Mouse (Mus musculus): Measurements from ENCODE around the gene Egfem1. TPM values are rescaled to one million over a fixed set of nuclear protein-coding genes. Genes with fewer than 3 reads are reported as not detected.

The Egfem1 gene
- polyA plus RNA-seq, 1 experiment from 2014 or later, result 0.99 TPM

DNA sequence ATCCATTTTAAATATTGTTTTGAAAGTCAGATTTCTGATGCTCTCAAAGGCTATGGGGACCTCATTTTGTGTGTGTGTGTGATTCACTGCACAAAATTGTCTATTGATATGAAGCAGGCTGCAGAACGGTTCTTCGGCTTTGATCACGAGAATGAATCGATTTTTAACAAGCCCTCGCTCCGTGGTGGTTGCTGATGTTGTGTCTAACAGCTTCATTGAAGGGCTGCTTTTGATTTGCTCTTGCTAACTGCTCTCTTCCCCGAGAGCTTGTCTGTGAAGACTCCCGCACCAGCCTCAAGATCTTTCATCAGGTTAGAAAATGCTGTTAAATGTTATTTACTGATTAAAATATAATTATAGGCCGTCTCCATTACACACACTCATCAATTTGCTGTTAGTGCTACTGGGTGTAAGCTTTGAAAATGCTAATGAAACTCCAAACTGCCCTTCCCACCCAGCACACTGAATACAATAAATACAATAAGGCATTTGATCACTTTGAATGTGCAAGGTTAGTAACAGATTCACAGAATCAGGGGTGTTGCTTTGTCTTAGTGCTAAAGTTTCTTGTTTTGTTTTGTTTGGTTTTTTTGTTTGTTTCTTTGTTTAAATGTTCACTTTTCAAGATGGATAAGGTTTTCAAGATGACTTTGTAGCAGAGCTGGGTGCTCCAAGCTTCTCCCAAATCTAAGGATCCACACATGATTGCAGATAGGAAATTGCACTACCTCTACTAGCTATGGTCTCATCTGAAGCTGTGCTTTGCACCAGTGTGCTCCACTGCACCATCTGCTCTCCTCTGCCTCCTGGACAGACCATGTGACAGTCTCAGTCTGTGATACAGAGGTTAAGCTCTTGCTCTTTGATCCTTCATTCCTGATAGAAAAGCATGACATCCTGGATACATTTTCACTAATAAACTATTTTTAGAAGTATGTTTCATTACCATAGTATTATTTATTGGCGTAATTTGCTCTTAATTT is 350.6 kb downstream of the Egfem1 start:
- 81% methylated on average over 10 of the region's 10 CpGs for WGBS
- Histone ChIP-seq H3K4me2 (ENCODE audit: low read length) (no peak overlapping the region), H3K27ac (ENCODE audit: low read depth) (no peak overlapping the region), H3K9ac (ENCODE audit: low read length) (no peak overlapping the region), H3K9me3 (ENCODE audit: control insufficient read depth, low read length) (no peaks in the 10 kb centered on the region), H3K36me3 (ENCODE audit: control insufficient read depth, insufficient read depth, low read length) (no peaks in the 10 kb centered on the region), H3K27me3 (replicated peaks; ENCODE audit: control insufficient read depth, insufficient read depth, low read length) (no peaks in the 10 kb centered on the region), H3K4me3 (ENCODE audit: low read depth, low read length) (no peak overlapping the region), H3K4me1 (replicated peaks; ENCODE audit: control insufficient read depth, insufficient read depth, low read length) (no peaks in the 10 kb centered on the region)
- ATAC-seq (replicated peaks; ENCODE audit: low FRiP score, low TSS enrichment, low read depth), result no peak
- DNase-seq (ENCODE audit: low spot score), result no peak

DNA sequence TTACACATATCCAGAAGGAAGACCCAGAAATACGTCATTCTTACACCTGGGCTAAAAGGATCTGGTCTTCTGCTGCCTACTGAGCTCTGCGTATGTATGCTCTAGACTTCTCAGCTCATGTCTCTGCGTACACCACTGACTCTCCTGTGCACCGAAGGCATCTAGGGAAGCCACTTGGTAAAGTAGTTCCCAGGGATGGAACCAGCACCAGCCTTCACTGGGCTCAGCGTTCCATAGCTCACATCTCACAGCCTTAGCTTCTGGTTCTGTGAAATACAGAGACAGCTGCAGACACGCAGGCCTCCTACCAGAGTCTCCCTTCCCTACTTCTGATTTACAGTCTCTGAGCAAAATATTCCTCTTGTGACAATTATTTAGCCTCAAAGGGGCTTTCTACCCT is 361.2 kb downstream of the Egfem1 start:
- Histone ChIP-seq H3K4me1 (replicated peaks; ENCODE audit: control insufficient read depth, insufficient read depth, low read length) (no peaks in the 10 kb centered on the region), H3K36me3 (ENCODE audit: control insufficient read depth, insufficient read depth, low read length) (no peaks in the 10 kb centered on the region), H3K27me3 (replicated peaks; ENCODE audit: control insufficient read depth, insufficient read depth, low read length) (no peaks in the 10 kb centered on the region), H3K4me3 (ENCODE audit: low read depth, low read length) (no peak overlapping the region), H3K27ac (ENCODE audit: low read depth) (no peak overlapping the region), H3K9ac (ENCODE audit: low read length) (no peak overlapping the region), H3K9me3 (ENCODE audit: control insufficient read depth, low read length) (no peaks in the 10 kb centered on the region), H3K4me2 (ENCODE audit: low read length) (no peak overlapping the region)
- WGBS, result 77% methylated on average over 6 of the region's 6 CpGs
- no peak for DNase-seq (ENCODE audit: low spot score)
- ATAC-seq (replicated peaks; ENCODE audit: low FRiP score, low TSS enrichment, low read depth), result no peak

DNA sequence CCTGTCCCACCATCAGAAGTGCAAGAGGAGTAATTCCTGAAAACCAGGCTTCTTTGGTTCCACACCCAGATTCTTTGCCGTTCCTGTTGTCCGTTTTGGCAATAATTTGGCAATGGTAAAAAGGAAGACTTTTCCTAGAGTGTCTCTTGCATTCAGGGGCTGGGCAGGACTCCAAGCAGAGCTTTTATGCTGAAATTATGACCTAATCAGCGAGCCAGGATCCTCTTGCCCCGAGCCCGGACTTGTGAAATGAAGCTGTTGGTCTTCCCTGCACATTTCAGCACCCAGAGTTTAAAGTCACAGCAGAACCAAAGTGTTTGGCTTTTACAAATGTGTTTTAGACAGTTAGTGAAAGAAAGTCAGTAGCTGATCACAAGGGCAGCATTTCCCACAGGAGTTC is 362.8 kb downstream of the Egfem1 start:
- no peak overlapping the region for H3K4me3 ChIP-seq (ENCODE audit: low read depth, low read length)

DNA sequence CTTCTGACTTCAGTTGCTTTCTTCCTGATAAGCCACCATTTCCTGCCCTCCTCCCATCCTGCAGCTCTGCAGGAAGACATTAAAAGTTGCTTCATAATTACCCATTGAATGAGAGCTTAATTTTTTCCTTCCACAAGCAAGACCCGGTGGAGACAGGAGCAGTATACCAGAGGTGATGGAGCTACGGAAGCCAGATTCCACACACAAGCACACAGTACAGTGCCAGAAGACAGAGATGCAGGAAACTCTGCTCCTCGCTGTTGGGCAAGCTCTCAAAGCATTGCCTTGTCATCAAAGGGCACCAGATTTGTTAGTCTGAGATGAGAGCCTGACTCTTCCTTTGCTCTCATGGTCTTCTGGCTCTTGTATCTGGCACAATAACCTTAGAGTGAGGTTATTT is 364.3 kb downstream of the Egfem1 start:
- no peaks in the 10 kb centered on the region for H3K9me3 ChIP-seq (ENCODE audit: control insufficient read depth, low read length)
- WGBS, result 53% methylated on average over 3 of the region's 3 CpGs
- DNase-seq (ENCODE audit: low spot score) (no peak), ATAC-seq (replicated peaks; ENCODE audit: low FRiP score, low TSS enrichment, low read depth) (no peak)
- H3K4me1 ChIP-seq (replicated peaks; ENCODE audit: control insufficient read depth, insufficient read depth, low read length), result no peaks in the 10 kb centered on the region
- H3K36me3 ChIP-seq (ENCODE audit: control insufficient read depth, insufficient read depth, low read length), result no peaks in the 10 kb centered on the region
- H3K4me3 ChIP-seq (ENCODE audit: low read depth, low read length), result no peak overlapping the region
- no peak overlapping the region for H3K4me2 ChIP-seq (ENCODE audit: low read length)
- H3K27me3 ChIP-seq (replicated peaks; ENCODE audit: control insufficient read depth, insufficient read depth, low read length), result no peaks in the 10 kb centered on the region
- no peak overlapping the region for H3K9ac ChIP-seq (ENCODE audit: low read length)
- no peak overlapping the region for H3K27ac ChIP-seq (ENCODE audit: low read depth)

More for the DNA sequence above, 362.8 kb downstream of the Egfem1 start:
- Histone ChIP-seq H3K4me1 (replicated peaks; ENCODE audit: control insufficient read depth, insufficient read depth, low read length) (no peaks in the 10 kb centered on the region), H3K27ac (ENCODE audit: low read depth) (no peak overlapping the region), H3K9me3 (ENCODE audit: control insufficient read depth, low read length) (no peaks in the 10 kb centered on the region), H3K4me2 (ENCODE audit: low read length) (no peak overlapping the region), H3K27me3 (replicated peaks; ENCODE audit: control insufficient read depth, insufficient read depth, low read length) (no peaks in the 10 kb centered on the region), H3K36me3 (ENCODE audit: control insufficient read depth, insufficient read depth, low read length) (no peaks in the 10 kb centered on the region), H3K9ac (ENCODE audit: low read length) (no peak overlapping the region)
- DNase-seq (ENCODE audit: low spot score) (no peak), ATAC-seq (replicated peaks; ENCODE audit: low FRiP score, low TSS enrichment, low read depth) (no peak)
- WGBS, result 53% methylated on average over 5 of the region's 5 CpGs

DNA sequence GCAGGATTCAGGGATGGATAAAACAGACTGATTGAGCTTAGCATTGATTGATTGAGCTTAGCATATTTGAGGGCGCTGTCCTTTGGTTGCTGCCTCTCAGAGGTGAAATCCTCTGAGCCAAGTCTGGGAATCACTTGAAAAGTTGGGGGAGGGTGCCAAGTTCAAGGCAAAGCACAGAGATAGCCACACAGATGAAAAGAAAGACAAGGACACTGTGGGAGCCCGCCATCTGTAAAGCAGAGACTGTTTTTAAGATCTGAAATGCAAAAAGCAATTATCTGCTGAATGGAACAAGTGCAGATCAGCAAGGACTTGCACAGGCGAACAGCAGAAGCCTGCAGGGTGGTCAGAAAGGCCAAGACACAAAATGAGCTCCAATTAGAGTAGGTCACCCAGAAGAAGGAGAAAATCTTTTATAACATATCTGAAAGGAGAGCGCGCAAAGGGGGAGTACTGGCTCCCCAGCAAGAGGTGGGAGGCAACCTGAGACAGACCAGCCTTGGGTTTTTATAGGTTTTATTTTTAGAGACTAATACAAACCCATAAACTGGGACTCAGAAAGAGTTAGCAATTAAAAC is 367.1 kb downstream of the Egfem1 start:
- DNase-seq (ENCODE audit: low spot score) (no peak), ATAC-seq (replicated peaks; ENCODE audit: low FRiP score, low TSS enrichment, low read depth) (no peak)
- Histone ChIP-seq H3K36me3 (ENCODE audit: control insufficient read depth, insufficient read depth, low read length) (no peaks in the 10 kb centered on the region), H3K4me3 (ENCODE audit: low read depth, low read length) (no peak overlapping the region), H3K9ac (ENCODE audit: low read length) (no peak overlapping the region), H3K4me2 (ENCODE audit: low read length) (no peak overlapping the region), H3K4me1 (replicated peaks; ENCODE audit: control insufficient read depth, insufficient read depth, low read length) (no peaks in the 10 kb centered on the region), H3K27ac (ENCODE audit: low read depth) (no peak overlapping the region), H3K27me3 (replicated peaks; ENCODE audit: control insufficient read depth, insufficient read depth, low read length) (no peaks in the 10 kb centered on the region), H3K9me3 (ENCODE audit: control insufficient read depth, low read length) (no peaks in the 10 kb centered on the region)
- 75% methylated on average over 5 of the region's 5 CpGs for WGBS

DNA sequence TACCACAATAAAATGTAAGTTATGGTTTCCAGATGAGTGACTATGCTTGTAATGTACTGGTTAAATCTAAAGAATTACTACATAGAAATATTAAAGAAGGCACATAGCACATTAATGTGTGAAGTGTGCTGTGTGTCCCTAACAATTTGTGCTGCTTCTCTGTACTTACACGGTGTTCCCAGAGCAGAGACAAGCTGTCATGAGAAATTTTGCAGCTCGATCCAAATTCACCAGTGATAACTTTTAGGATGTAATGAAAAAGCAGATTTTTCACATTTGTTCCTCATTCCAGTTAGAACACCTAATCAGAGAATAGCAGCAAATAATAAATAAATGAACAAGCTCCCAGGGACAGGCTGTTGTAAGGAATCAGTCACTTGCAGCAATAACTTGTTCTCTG is 416.4 kb downstream of the Egfem1 start:
- no peaks in the 10 kb centered on the region for H3K27me3 ChIP-seq (replicated peaks; ENCODE audit: control insufficient read depth, insufficient read depth, low read length)
- no peaks in the 10 kb centered on the region for H3K4me1 ChIP-seq (replicated peaks; ENCODE audit: control insufficient read depth, insufficient read depth, low read length)
- H3K4me2 ChIP-seq (ENCODE audit: low read length), result no peak overlapping the region
- no peak for DNase-seq (ENCODE audit: low spot score)
- H3K9ac ChIP-seq (ENCODE audit: low read length), result no peak overlapping the region
- H3K9me3 ChIP-seq (ENCODE audit: control insufficient read depth, low read length), result no peaks in the 10 kb centered on the region
- H3K4me3 ChIP-seq (ENCODE audit: low read depth, low read length), result no peak overlapping the region
- WGBS, result 79% methylated on average over 2 of the region's 2 CpGs
- H3K36me3 ChIP-seq (ENCODE audit: control insufficient read depth, insufficient read depth, low read length), result no peaks in the 10 kb centered on the region
- no peak overlapping the region for H3K27ac ChIP-seq (ENCODE audit: low read depth)
- ATAC-seq (replicated peaks; ENCODE audit: low FRiP score, low TSS enrichment, low read depth), result no peak

DNA sequence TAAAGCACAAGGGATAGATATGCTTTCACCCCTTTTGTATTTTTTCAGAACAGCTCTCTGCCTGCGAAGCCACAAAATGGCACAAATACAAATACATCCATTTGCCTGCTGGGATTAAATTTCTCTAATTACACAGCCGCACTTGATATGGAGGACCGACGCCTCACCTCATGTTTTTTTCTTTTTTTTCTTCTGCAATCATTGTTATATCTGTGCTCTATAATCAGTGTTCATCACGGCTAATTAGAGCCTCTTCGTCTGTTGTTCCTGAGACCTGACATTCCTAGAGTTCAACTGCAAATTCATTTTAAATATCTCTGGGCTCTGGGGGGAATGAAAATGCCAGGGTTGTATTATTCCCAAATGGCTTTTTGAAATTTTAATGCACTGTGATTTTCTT is 417.4 kb downstream of the Egfem1 start:
- no peak overlapping the region for H3K27ac ChIP-seq (ENCODE audit: low read depth)
- no peaks in the 10 kb centered on the region for H3K27me3 ChIP-seq (replicated peaks; ENCODE audit: control insufficient read depth, insufficient read depth, low read length)
- no peaks in the 10 kb centered on the region for H3K36me3 ChIP-seq (ENCODE audit: control insufficient read depth, insufficient read depth, low read length)
- H3K4me3 ChIP-seq (ENCODE audit: low read depth, low read length), result no peak overlapping the region
- H3K9ac ChIP-seq (ENCODE audit: low read length), result no peak overlapping the region
- no peaks in the 10 kb centered on the region for H3K4me1 ChIP-seq (replicated peaks; ENCODE audit: control insufficient read depth, insufficient read depth, low read length)
- H3K9me3 ChIP-seq (ENCODE audit: control insufficient read depth, low read length), result no peaks in the 10 kb centered on the region
- ATAC-seq (replicated peaks; ENCODE audit: low FRiP score, low TSS enrichment, low read depth), result no peak
- DNase-seq (ENCODE audit: low spot score), result no peak
- H3K4me2 ChIP-seq (ENCODE audit: low read length), result no peak overlapping the region
- 88% methylated on average over 6 of the region's 6 CpGs for WGBS

DNA sequence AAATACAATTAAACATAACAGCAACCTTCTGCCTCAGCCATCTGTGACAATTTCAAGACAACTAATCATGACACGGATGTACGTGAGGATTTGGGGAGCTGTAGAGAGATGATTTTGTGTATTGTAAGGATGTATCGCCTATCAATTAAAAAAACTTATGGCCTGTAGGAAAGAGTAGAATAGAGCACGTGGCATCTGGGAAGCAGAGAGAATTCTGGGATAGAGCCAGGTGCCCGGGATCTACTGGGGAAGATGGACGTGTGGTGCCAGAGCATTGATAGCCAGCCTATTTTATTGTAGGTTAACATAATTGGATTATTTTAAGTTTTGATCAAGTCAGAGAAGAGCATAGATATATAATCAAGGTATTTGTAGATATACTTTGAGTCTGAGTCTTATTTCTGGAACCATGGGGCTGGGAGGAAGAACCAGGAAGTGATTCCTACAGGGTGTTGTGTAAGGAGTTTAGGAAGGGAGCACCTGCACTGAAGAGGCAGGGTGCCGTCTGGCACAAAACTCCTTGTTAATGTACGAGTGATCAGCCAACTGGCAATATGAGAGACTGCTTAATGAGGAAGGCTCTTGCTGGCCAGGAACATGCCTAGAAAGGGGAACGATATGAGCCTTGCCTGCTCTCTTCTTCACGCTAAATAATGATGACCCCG is 443.6 kb downstream of the Egfem1 start:
- DNase-seq (ENCODE audit: low spot score), result no peak
- H3K4me2 ChIP-seq (ENCODE audit: low read length), result no peak overlapping the region
- no peak overlapping the region for H3K9ac ChIP-seq (ENCODE audit: low read length)
- H3K4me3 ChIP-seq (ENCODE audit: low read depth, low read length), result no peak overlapping the region
- no peaks in the 10 kb centered on the region for H3K9me3 ChIP-seq (ENCODE audit: control insufficient read depth, low read length)
- no peaks in the 10 kb centered on the region for H3K27me3 ChIP-seq (replicated peaks; ENCODE audit: control insufficient read depth, insufficient read depth, low read length)
- no peaks in the 10 kb centered on the region for H3K36me3 ChIP-seq (ENCODE audit: control insufficient read depth, insufficient read depth, low read length)
- 91% methylated on average over 11 of the region's 11 CpGs for WGBS
- no peak overlapping the region for H3K27ac ChIP-seq (ENCODE audit: low read depth)
- no peak for ATAC-seq (replicated peaks; ENCODE audit: low FRiP score, low TSS enrichment, low read depth)
- no peaks in the 10 kb centered on the region for H3K4me1 ChIP-seq (replicated peaks; ENCODE audit: control insufficient read depth, insufficient read depth, low read length)
